Mouse (Mus musculus): ENCODE results near the gene Klk11. TPM values are rescaled to one million over a fixed set of nuclear protein-coding genes. Genes with fewer than 3 reads are reported as not detected.

Klk11 gene
- polyA plus RNA-seq, 1 experiment from 2014 or later = 0.14 TPM

DNA sequence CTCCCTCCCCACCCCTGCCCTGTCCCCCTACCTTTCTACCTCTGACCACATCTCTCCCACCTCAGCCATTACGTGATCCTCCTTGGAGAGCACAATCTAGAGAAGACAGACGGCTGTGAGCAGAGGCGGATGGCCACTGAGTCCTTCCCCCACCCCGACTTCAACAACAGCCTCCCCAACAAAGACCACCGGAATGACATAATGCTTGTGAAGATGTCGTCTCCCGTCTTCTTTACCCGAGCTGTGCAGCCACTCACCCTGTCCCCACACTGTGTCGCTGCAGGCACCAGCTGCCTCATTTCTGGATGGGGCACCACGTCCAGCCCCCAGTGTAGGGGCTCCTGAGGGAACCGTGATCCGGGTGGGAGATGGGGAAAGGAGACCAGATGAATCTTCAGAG lies 3.0 kb downstream of the Klk11 start:
- Histone ChIP-seq H3K4me2 (no peak overlapping the region), H3K4me1 (peaks cover 10% of the 10 kb centered on the region; the same call in 1 of the 2 replicates), H3K9me3 (replicated peaks) (no peaks in the 10 kb centered on the region), H3K27me3 (no peaks in the 10 kb centered on the region), H3K27ac (no peak overlapping the region), H3K36me3 (no peaks in the 10 kb centered on the region), H3K4me3 (replicated peaks) (no peak overlapping the region), H3K9ac (no peak overlapping the region)
- no peak for ATAC-seq (replicated peaks; ENCODE audit: low FRiP score)
- 86% methylated on average over 12 of the region's 12 CpGs for WGBS

DNA sequence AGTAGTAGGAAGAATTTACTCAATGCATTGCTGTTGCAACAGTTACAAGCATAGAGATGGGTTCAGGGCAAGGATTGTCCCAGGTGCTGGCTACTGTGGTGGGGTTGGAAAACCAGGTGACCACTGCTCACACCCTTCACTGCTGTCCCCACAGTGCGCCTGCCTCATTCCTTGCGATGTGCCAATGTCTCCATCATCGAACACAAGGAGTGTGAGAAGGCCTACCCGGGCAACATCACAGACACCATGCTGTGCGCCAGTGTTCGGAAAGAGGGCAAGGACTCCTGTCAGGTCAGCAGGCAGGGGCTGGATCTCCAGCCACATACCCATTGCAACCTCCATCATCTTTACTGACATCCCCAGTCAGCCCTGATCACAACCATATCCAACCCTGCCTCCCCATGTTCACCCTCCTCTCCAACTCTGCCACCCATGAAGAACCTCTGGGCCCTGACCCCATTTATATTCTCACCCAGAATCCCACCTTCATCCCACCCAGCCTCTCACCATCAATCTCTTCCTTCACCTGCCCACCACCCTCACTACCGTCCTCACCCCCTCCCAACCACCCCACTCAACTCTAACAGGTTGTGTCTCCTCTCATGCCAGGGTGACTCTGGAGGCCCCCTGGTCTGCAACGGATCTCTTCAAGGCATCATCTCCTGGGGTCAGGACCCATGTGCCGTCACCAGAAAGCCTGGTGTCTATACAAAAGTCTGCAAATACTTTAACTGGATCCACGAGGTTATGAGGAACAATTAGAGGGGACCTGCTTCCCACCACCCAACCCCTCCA lies 4.0 kb downstream of the Klk11 start:
- no peak for ATAC-seq (replicated peaks; ENCODE audit: low FRiP score)
- Histone ChIP-seq H3K9ac (no peak overlapping the region), H3K4me3 (replicated peaks) (no peak overlapping the region), H3K9me3 (replicated peaks) (no peaks in the 10 kb centered on the region), H3K36me3 (no peaks in the 10 kb centered on the region), H3K27me3 (peaks cover 6% of the 10 kb centered on the region), H3K4me2 (no peak overlapping the region), H3K4me1 (peaks cover 16% of the 10 kb centered on the region), H3K27ac (no peak overlapping the region)
- 92% methylated on average over 10 of the region's 10 CpGs for WGBS

DNA sequence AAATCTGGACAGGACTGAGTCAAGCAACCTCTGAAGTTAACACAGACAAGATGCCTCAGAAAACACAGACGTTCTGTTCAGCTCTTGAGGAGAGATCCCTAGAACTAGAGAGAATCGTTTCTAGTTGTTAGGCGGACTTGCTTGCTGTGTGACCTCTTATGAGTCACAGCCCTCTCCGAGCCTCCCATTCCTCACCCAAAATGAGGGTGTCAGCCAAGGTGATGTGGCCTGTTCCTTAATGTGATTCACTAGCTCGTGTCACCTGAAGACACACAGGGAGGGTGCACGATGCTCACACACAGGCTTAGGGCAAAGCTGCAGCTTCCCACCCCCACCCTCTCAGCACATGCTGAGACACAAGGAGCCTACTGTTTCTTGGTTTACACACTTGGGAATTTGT lies 5.8 kb downstream of the Klk11 start:
- ATAC-seq (replicated peaks; ENCODE audit: low FRiP score) = no peak
- Histone ChIP-seq H3K4me3 (replicated peaks) (no peak overlapping the region), H3K27me3 (peaks cover 9% of the 10 kb centered on the region), H3K27ac (no peak overlapping the region), H3K4me1 (peaks cover 13% of the 10 kb centered on the region), H3K9ac (no peak overlapping the region), H3K36me3 (no peaks in the 10 kb centered on the region), H3K4me2 (no peak overlapping the region), H3K9me3 (replicated peaks) (no peaks in the 10 kb centered on the region)
- WGBS = 65% methylated on average over 6 of the region's 6 CpGs

DNA sequence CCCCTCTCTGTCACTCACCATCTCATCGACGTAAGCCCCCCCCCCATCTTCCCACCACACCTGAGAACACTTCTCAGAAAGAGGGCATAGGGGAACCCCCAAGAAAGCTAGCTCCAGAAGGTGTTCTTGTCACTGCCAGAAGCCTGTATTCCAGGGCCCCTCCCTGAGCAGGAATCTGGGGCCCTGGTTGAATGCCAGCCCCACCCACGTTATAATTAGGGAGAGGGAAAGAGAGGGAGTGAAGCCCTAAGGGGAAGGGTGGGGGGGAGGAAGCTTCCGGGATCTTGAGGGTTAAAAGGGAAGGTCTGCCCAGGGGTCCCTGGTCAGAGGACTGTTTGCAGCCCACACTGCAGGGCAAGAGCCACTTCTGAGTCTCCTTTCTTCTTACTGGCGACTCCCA lies 6.3 kb downstream of the Klk11 start, which contains the start of gene Klk10:
Klk10 (plus strand) TSS at position 290 of the 400 bp plus-strand sequence.
- H3K27me3 ChIP-seq = peaks cover 9% of the 10 kb centered on the region
- no peaks in the 10 kb centered on the region for H3K9me3 ChIP-seq (replicated peaks)
- 52% methylated on average over 5 of the region's 5 CpGs for WGBS
- H3K4me2 ChIP-seq = no peak within 1 kb of the TSS
- peaks cover 13% of the 10 kb centered on the region for H3K4me1 ChIP-seq
- H3K9ac ChIP-seq = no peak within 1 kb of the TSS
- no peak within 1 kb of the TSS for H3K4me3 ChIP-seq (replicated peaks)
- H3K27ac ChIP-seq = no peak within 1 kb of the TSS
- no peak for ATAC-seq (replicated peaks; ENCODE audit: low FRiP score)
- H3K36me3 ChIP-seq = no peaks in the 10 kb centered on the region

DNA sequence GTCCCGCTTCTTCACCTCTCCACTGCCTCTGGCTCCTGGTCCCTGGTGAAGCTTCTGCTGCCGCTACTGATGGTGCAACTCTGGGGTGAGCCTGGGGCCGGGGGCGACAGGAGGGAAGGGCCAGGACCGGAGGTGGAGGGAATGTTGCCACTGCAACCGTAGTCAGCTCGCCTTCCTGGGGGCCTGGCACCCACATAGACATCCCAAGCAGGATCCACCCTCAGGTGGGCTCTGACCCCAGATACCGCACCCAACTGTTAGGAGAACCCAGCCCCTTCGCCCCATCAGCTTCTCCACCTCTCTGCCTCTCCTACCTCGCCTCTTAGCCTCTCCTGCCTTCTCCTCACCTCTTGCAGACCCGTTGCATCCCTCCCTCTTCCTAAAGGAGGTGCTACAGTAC lies 7.1 kb downstream of the Klk11 start:
- H3K4me2 ChIP-seq = no peak overlapping the region
- no peaks in the 10 kb centered on the region for H3K36me3 ChIP-seq
- 88% methylated on average over 11 of the region's 11 CpGs for WGBS
- H3K27me3 ChIP-seq = peaks cover 9% of the 10 kb centered on the region
- H3K27ac ChIP-seq = no peak overlapping the region
- peaks cover 13% of the 10 kb centered on the region for H3K4me1 ChIP-seq
- no peaks in the 10 kb centered on the region for H3K9me3 ChIP-seq (replicated peaks)
- no peak overlapping the region for H3K9ac ChIP-seq
- ATAC-seq (replicated peaks; ENCODE audit: low FRiP score) = no peak
- H3K4me3 ChIP-seq (replicated peaks) = no peak overlapping the region

DNA sequence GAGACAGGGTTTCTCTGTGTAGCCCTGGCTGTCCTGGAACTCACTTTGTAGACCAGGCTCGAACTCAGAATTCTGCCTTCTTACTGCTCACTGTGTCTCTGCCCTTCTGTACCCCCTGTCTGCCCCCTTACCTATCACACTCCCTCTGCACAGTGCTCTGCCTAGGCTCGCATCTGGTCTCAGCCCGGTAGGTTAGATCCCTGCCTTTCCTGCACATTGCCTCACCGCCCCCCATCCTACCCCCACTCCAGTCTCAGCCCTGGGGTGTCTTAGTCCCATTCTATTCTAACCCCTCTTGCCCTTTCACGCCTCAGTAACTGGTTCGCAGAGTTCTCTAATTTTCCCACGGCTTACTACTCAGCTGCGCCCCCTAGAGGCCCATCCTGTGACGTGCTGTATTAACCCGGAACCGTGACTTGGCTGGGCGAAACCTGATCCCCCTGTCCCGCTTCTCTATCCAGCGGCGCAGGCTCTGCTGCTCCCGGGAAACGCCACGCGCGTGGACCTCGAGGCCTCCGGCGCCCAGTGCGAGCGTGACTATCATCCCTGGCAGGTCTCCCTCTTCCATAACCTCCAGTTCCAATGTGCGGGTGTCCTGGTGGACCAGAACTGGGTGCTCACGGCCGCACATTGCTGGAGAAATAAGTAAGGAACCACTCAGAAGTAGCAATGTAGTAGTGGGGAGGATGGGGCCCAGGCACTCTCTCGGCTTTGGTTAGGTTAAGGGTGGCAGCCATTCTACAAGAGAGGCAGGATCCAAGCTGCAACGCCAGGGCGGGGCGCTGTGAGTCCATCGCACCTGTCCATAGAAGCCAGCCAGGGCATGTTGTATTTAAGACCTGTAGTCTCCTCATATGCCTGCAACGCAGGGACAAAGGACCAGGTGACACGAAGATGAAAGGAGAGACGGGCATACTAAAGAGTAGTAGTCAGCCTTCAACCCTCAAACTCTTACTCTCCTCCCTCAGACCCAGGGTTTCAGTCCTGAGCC lies 8.2 kb downstream of the Klk11 start:
- WGBS = 6% methylated on average over 36 of the region's 36 CpGs
- ATAC-seq (replicated peaks; ENCODE audit: low FRiP score) = peak; percentile 93
- H3K4me2 ChIP-seq = peak overlapping the region; percentile 71
- no peaks in the 10 kb centered on the region for H3K36me3 ChIP-seq
- H3K4me1 ChIP-seq = peaks cover 13% of the 10 kb centered on the region
- 0 out of 2 replicates have a peak overlapping the region, but pooled peaks have one; percentile 31 for H3K9ac ChIP-seq
- H3K27ac ChIP-seq = no peak overlapping the region
- no peaks in the 10 kb centered on the region for H3K9me3 ChIP-seq (replicated peaks)
- peaks cover 9% of the 10 kb centered on the region for H3K27me3 ChIP-seq
- peak overlapping the region; percentile 35 for H3K4me3 ChIP-seq (replicated peaks)

DNA sequence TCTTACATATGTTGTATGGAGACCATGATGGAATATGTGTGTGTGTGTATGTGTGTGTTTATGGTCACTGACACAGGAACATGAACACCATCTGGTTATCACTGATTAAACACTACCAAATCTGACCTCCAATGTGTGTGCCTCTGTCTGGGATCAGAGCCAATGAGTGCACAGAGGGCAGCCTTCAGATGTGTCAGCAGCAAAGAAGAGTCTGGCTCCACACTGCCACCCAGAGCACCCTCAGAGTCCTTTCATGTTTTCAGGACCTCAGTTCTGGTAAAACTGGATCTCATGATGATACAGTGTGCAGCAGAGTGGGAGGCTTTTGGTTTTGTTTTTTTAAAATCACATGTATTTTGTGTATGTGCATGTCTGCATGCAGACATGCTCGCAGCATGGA lies 10.9 kb downstream of the Klk11 start:
- no peak overlapping the region for H3K9ac ChIP-seq
- no peak overlapping the region for H3K4me3 ChIP-seq (replicated peaks)
- H3K9me3 ChIP-seq (replicated peaks) = no peaks in the 10 kb centered on the region
- H3K27ac ChIP-seq = no peak overlapping the region
- H3K27me3 ChIP-seq = peaks cover 9% of the 10 kb centered on the region
- ATAC-seq (replicated peaks; ENCODE audit: low FRiP score) = no peak
- no peak overlapping the region for H3K4me2 ChIP-seq
- 81% methylated on average over 1 of the region's 1 CpGs for WGBS
- no peaks in the 10 kb centered on the region for H3K36me3 ChIP-seq
- peaks cover 13% of the 10 kb centered on the region for H3K4me1 ChIP-seq

DNA sequence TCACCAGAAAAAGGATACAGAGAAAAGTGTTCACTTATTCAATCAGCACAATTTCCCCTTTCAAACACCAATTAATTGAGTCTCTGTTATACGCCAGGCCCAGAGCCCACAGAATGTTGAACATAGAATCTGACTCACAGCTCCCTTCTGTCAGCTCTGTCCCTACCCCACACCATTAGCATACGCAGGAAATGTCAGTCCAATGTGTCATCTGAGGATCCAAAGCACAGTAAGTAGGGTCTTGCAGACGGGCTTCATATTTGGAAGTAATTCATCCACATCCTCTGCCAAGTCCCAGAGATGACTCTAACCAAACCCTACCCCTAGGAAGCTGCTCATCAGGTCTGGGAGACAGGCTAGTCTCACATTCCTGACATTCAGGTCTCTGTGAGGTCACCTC lies 13.7 kb downstream of the Klk11 start:
- Histone ChIP-seq H3K27ac (no peak overlapping the region), H3K9ac (no peak overlapping the region), H3K4me2 (no peak overlapping the region), H3K9me3 (replicated peaks) (no peaks in the 10 kb centered on the region), H3K27me3 (peaks cover 6% of the 10 kb centered on the region), H3K4me3 (replicated peaks) (no peak overlapping the region), H3K4me1 (no peaks in the 10 kb centered on the region; the same call in 1 of the 2 replicates), H3K36me3 (no peaks in the 10 kb centered on the region)
- ATAC-seq (replicated peaks; ENCODE audit: low FRiP score) = no peak
- 68% methylated on average over 3 of the region's 3 CpGs for WGBS

DNA sequence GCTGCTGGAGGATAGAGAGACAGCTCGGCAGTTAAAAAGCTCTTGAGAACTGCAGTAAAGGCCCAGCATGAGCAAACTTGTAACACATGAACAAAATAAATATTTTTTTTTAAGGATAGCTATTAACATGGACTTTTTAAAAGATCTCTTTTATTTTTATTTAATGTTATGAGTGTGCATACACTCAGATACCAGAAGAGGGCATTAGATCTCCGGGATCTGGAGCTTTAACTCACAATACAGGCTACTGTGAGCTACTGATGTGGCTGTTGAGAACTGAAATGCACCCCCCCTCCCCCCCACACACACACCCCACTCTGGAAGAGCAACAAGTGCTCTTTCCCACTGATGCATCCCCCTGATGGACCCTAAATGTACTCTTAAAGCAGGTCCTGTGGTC lies 14.9 kb downstream of the Klk11 start:
- no peak for ATAC-seq (replicated peaks; ENCODE audit: low FRiP score)
- no peaks in the 10 kb centered on the region for H3K36me3 ChIP-seq
- H3K27ac ChIP-seq = no peak overlapping the region
- H3K9ac ChIP-seq = no peak overlapping the region
- H3K4me2 ChIP-seq = no peak overlapping the region
- H3K9me3 ChIP-seq (replicated peaks) = no peaks in the 10 kb centered on the region
- no peak overlapping the region for H3K4me3 ChIP-seq (replicated peaks)
- 56% methylated on average over 2 of the region's 2 CpGs for WGBS
- H3K4me1 ChIP-seq = no peaks in the 10 kb centered on the region
- no peaks in the 10 kb centered on the region for H3K27me3 ChIP-seq

DNA sequence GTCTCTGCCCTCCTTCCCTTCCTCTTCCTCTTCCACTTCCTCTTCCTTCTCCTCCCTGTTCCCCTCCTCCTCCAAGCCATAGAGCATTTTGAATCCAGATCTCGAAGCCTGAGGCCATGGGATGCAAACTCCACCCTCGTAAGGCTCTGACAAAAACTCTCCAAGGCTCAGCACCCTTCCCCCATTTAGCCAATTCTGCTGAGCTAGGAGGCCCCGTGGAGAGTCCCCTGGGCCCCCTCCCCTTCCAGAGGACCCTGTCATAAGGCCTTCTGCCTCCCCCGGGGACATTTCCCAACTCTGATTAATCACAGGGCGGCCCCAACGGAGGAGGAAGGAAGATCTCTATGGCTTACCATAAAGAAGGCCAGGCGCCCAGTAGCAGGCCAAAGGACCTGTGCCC lies 17.2 kb downstream of the Klk11 start, which contains the start of gene Klk9:
Klk9 (plus strand) TSS at position 301 of the 400 bp plus-strand sequence.
- ATAC-seq (replicated peaks; ENCODE audit: low FRiP score) = no peak
- H3K9me3 ChIP-seq (replicated peaks) = no peaks in the 10 kb centered on the region
- no peak within 1 kb of the TSS for H3K4me2 ChIP-seq
- H3K9ac ChIP-seq = no peak within 1 kb of the TSS
- H3K27ac ChIP-seq = no peak within 1 kb of the TSS
- 69% methylated on average over 7 of the region's 7 CpGs for WGBS
- no peak within 1 kb of the TSS for H3K4me3 ChIP-seq (replicated peaks)
- H3K27me3 ChIP-seq = peaks cover 11% of the 10 kb centered on the region
- H3K4me1 ChIP-seq = peaks cover 7% of the 10 kb centered on the region
- H3K36me3 ChIP-seq = no peaks in the 10 kb centered on the region

DNA sequence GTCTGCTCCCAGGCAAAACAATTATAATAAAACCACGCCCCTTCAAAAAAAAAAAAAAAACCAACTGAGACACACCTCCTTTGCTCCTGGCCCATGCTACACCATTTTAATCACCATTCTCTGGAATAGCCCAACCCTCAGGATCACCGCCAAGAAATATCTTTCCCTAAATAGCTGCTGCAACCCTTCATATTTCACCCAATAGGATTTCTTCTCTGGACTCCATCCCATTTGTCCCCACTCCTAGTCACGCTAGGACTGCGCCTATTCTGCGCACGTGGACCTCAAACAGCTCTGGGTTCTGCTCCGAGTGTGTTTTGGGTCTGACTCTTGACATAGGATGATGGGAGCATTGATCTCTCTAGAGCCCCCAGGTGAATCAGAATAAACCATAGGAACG lies 22.0 kb downstream of the Klk11 start:
- Histone ChIP-seq H3K9me3 (replicated peaks) (no peaks in the 10 kb centered on the region), H3K9ac (peak overlapping the region; percentile 46; the same call in 1 of the 2 replicates), H3K4me1 (peaks cover 23% of the 10 kb centered on the region), H3K27me3 (peaks cover 15% of the 10 kb centered on the region), H3K4me3 (replicated peaks) (peak overlapping the region; percentile 60), H3K4me2 (peak overlapping the region; percentile 90), H3K27ac (no peak overlapping the region), H3K36me3 (no peaks in the 10 kb centered on the region)
- 0 out of 2 replicates have a peak, but pooled peaks have one; percentile 3 for ATAC-seq (replicated peaks; ENCODE audit: low FRiP score)
- 5% methylated on average over 8 of the region's 8 CpGs for WGBS

DNA sequence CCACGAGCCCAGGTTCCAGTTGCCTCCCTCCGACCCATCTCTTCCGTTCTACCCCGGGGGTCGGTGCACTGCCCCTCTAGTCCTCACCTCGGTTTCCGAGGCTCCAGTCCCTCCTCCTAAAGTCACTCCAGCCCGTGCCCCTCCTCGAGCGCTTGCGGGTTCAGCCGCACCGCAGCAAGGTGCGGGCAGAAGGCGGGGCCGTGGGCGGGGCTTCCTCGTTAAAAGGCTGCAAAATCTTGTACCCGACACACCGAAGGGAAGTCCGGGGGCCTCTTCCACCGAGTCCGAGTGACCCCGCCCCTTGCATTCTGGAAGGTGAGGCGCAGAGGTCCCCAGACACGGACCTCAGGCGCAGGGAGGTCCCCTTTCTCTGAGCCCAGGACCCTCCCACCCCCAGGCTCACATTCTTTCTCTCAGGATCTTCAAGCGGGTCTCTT lies 22.9 kb downstream of the Klk11 start, which contains the start of gene Klk8:
Klk8 (plus strand) TSS at position 245 of the 437 bp plus-strand sequence.
- H3K4me1 ChIP-seq = peaks cover 23% of the 10 kb centered on the region
- no peak within 1 kb of the TSS for H3K27ac ChIP-seq
- ATAC-seq (replicated peaks; ENCODE audit: low FRiP score) = peak; percentile 70
- no peaks in the 10 kb centered on the region for H3K36me3 ChIP-seq
- peak within 1 kb of the TSS; percentile 60 for H3K4me3 ChIP-seq (replicated peaks)
- H3K27me3 ChIP-seq = peaks cover 15% of the 10 kb centered on the region
- WGBS = under 1% methylated on average over 28 of the region's 28 CpGs
- no peaks in the 10 kb centered on the region for H3K9me3 ChIP-seq (replicated peaks)
- H3K4me2 ChIP-seq = peak within 1 kb of the TSS; percentile 90
- peak within 1 kb of the TSS; percentile 46 for H3K9ac ChIP-seq

All from kidney, embryonic 15.5 days (tissue).